Mouse (Mus musculus) kidney, postnatal 0 days (tissue): ENCODE data around the gene Ndufb10. TPM values are rescaled to one million over a fixed set of nuclear protein-coding genes. Genes with fewer than 3 reads are reported as not detected.

Experiments used
- ATAC-seq: fragments of 200-750 bp; cut with Nextera tagmentation; replicated peaks from 2 replicates; pipeline ENCODE4 v1.8.0; 2017; ENCODE audit warnings: low read depth, moderate number of reproducible peaks, moderate TSS enrichment, moderate library complexity; ENCODE audit not compliant: low FRiP score
- DNase-seq: peaks from one replicate; pipeline ENCODE4 v3.0.0-alpha.2; 2016; ENCODE audit warnings: low spot score
- H3K27ac ChIP-seq: fragments of 300-500 bp; sonication (generic); 2 replicates; pipeline ENCODE4 v1.5.1; 2014; ENCODE audit warnings: mild to moderate bottlenecking
- H3K27me3 ChIP-seq: fragments of 300-500 bp; sonication (generic); 2 replicates; pipeline ENCODE4 v1.6.1; 2014; ENCODE audit warnings: low read length, mixed read lengths; ENCODE audit not compliant: insufficient read depth
- H3K36me3 ChIP-seq: fragments of 300-500 bp; sonication (generic); 2 replicates; pipeline ENCODE4 v1.6.1; 2014; ENCODE audit warnings: low read length, mixed read lengths; ENCODE audit not compliant: insufficient read depth
- H3K4me1 ChIP-seq: fragments of 300-500 bp; sonication (generic); replicated peaks from 2 replicates; pipeline ENCODE4 v1.6.1; 2014; ENCODE audit warnings: antibody characterized with exemption, low read length, mixed read lengths; ENCODE audit not compliant: insufficient read depth
- H3K4me2 ChIP-seq: fragments of 300-500 bp; sonication (generic); 2 replicates; pipeline ENCODE4 v1.6.1; 2014; ENCODE audit warnings: mild to moderate bottlenecking, low read length, moderate library complexity, mixed read lengths
- H3K4me3 ChIP-seq: fragments of 300-500 bp; sonication (generic); replicated peaks from 2 replicates; pipeline ENCODE4 v1.5.1; 2014; ENCODE audit warnings: low read depth, low read length
- H3K9ac ChIP-seq: fragments of 300-500 bp; sonication (generic); 2 replicates; pipeline ENCODE4 v1.6.1; 2014; ENCODE audit warnings: low read depth, low read length
- H3K9me3 ChIP-seq: fragments of 300-500 bp; sonication (generic); replicated peaks from 2 replicates; pipeline ENCODE4 v1.6.1; 2016; ENCODE audit warnings: low read length, inconsistent platforms, mixed read lengths
- CTCF ChIP-seq: IDR thresholded peaks from 2 replicates; pipeline ENCODE4 v1.5.1; 2016; ENCODE audit warnings: antibody characterized with exemption, low read depth, mild to moderate bottlenecking, moderate library complexity
- WGBS: fragments of 180-500 bp; shearing (Covaris S2); extraction: QIAGEN DNeasy Blood & Tissue Kit; methylation state at CpG from one replicate; pipeline ENCODE4 v1.1.7; 2014; 5-methylcytosine and 5-hydroxymethylcytosine counted together
- polyA plus RNA-seq: library from polyadenylated mRNA; unstranded; fragments of >200 nt; fragmentation: Nextera tagmentation; extraction: Ambion mirVana; gene quantifications from 2 replicates; pipeline ENCODE4 v1.2.1, GENCODE M21; 2015

The Ndufb10 gene
- polyA plus RNA-seq, 1 experiment from 2014 or later = 419 TPM

GRCm38 (mm10) chr17:24676877-24677276, 47.4 kb downstream of the Ndufb10 start:
- Histone ChIP-seq H3K4me2 (no peak overlapping the region), H3K9me3 (no peaks in the 10 kb centered on the region), H3K9ac (no peak overlapping the region), H3K27me3 (no peaks in the 10 kb centered on the region), H3K27ac (no peak overlapping the region), H3K4me3 (no peak overlapping the region), H3K36me3 (peaks cover 45% of the 10 kb centered on the region), H3K4me1 (peaks cover 6% of the 10 kb centered on the region)
- TF ChIP-seq CTCF = no peak
- DNase-seq (no peak), ATAC-seq (no peak)
- WGBS = 93% methylated on average over 5 of the region's 5 CpGs

GRCm38 (mm10) chr17:24676187-24676586, 48.1 kb downstream of the Ndufb10 start:
- H3K27ac ChIP-seq = no peak overlapping the region
- no peaks in the 10 kb centered on the region for H3K9me3 ChIP-seq
- DNase-seq (peak; percentile 85), ATAC-seq (0 out of 2 replicates have a peak, but pooled peaks have one; percentile 23)
- H3K27me3 ChIP-seq = no peaks in the 10 kb centered on the region
- no peak overlapping the region for H3K4me3 ChIP-seq
- peaks cover 13% of the 10 kb centered on the region for H3K4me1 ChIP-seq
- 64% methylated on average over 2 of the region's 2 CpGs for WGBS
- peaks cover 41% of the 10 kb centered on the region for H3K36me3 ChIP-seq
- no peak overlapping the region for H3K9ac ChIP-seq
- TF ChIP-seq CTCF = peak; percentile 85
- H3K4me2 ChIP-seq = no peak overlapping the region

DNA sequence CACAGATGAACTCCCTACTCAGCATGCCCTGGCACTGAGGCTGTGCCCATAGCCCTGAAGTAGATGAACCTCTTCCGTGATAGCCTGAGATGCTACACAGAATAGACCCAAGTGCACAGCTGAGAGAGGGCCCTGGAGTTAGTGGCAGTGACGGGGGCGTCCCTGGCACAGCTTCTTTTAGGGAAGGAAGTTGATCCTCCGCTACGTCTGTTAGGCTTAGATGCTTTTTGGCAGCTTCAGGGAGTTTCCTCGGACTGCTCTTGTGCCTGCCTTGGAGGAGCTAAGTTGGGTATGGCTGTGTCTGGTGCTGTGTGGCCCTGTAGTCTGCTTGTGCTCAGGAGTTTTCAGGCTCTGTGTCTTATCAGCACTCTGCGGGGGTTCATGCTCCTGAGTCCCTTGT, 50.0 kb downstream of the Ndufb10 start:
- Histone ChIP-seq H3K4me2 (no peak overlapping the region), H3K9ac (no peak overlapping the region), H3K27ac (no peak overlapping the region), H3K9me3 (no peaks in the 10 kb centered on the region), H3K4me3 (no peak overlapping the region), H3K4me1 (peaks cover 21% of the 10 kb centered on the region), H3K36me3 (peaks cover 25% of the 10 kb centered on the region), H3K27me3 (no peaks in the 10 kb centered on the region)
- DNase-seq (no peak), ATAC-seq (no peak)
- no peak for TF ChIP-seq CTCF
- WGBS = 78% methylated on average over 7 of the region's 7 CpGs

DNA sequence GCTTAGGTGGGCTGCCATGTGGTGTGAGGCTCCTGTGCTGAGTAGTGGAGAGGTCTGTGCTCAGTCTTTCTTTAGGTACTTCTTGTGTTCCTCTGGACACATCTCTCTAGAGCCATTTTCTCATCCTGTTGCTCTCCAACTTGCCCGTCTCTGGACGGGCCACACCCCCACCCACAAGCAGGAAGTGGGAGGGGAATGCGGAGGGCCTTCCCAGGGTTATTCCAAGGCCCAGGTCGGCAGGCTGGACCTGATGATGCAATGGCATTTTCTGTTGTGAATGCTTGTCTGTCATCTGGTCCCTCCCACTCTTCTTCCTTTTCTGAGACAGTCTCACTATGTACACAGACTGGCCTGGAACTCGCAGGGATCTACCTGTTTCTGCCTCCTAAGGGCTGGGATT, 52.1 kb downstream of the Ndufb10 start:
- Histone ChIP-seq H3K4me2 (peak overlapping the region; percentile 30), H3K4me1 (peaks cover 21% of the 10 kb centered on the region), H3K4me3 (no peak overlapping the region), H3K9me3 (no peaks in the 10 kb centered on the region), H3K36me3 (peaks cover 5% of the 10 kb centered on the region), H3K27me3 (no peaks in the 10 kb centered on the region), H3K27ac (no peak overlapping the region; the same call in 1 of the 2 replicates), H3K9ac (no peak overlapping the region)
- peak; percentile 71 for DNase-seq
- 14% methylated on average over 5 of the region's 5 CpGs for WGBS
- TF ChIP-seq CTCF = no peak
- 0 out of 2 replicates have a peak, but pooled peaks have one; percentile 1 for ATAC-seq

Other genes with a start within 250 kb of the Ndufb10 start
- gene Mlst8, start 245.4 kb downstream of the Ndufb10 start, polyA plus RNA-seq = 24.1 and 24.2 TPM in 2 replicates
- 0.82 and 1.1 TPM in 2 replicates for gene Caskin1, start 235.9 kb downstream of the Ndufb10 start, polyA plus RNA-seq
- 59.4 and 67.3 TPM in 2 replicates for gene Traf7, start 196.5 kb downstream of the Ndufb10 start, polyA plus RNA-seq
- 3.5 and 3.7 TPM in 2 replicates for gene Rab26, start 190.3 kb downstream of the Ndufb10 start, polyA plus RNA-seq
- gene Pkd1, start 174.6 kb downstream of the Ndufb10 start, polyA plus RNA-seq = 10.6 and 17.7 TPM in 2 replicates
- gene Tsc2, start 91.8 kb downstream of the Ndufb10 start, polyA plus RNA-seq = 36.4 and 42.4 TPM in 2 replicates
- 13.4 and 14.9 TPM in 2 replicates for gene Nthl1, start 91.8 kb downstream of the Ndufb10 start, polyA plus RNA-seq
- 141 and 145 TPM in 2 replicates for gene Slc9a3r2, start 74.2 kb downstream of the Ndufb10 start, polyA plus RNA-seq
- 0.32 and 0.38 TPM in 2 replicates for gene Npw, start 66.0 kb downstream of the Ndufb10 start, polyA plus RNA-seq
- 17.5 and 18.1 TPM in 2 replicates for gene Zfp598, start 54.8 kb downstream of the Ndufb10 start, polyA plus RNA-seq
- 1.4 and 1.7 TPM in 2 replicates for gene Syngr3, start 34.5 kb downstream of the Ndufb10 start, polyA plus RNA-seq
- gene Gfer, start 28.3 kb downstream of the Ndufb10 start, polyA plus RNA-seq = 43.3 and 47.6 TPM in 2 replicates
- gene Noxo1, start 28.2 kb downstream of the Ndufb10 start, polyA plus RNA-seq = 2.6 and 2.7 TPM in 2 replicates
- 50.5 and 57.3 TPM in 2 replicates for gene Tbl3, start 16.8 kb downstream of the Ndufb10 start, polyA plus RNA-seq
- not detected in 2 replicates for gene Rnf151, start 6.4 kb downstream of the Ndufb10 start, polyA plus RNA-seq
- gene Rps2, start 6.4 kb downstream of the Ndufb10 start, polyA plus RNA-seq = 1,452 and 1,460 TPM in 2 replicates
- 0.36 and 0.38 TPM in 2 replicates for gene Rpl3l, start 3.3 kb upstream of the Ndufb10 start, polyA plus RNA-seq
- gene Msrb1, start 12.2 kb upstream of the Ndufb10 start, polyA plus RNA-seq = 45.8 and 48.6 TPM in 2 replicates
- gene Hs3st6, start 28.5 kb upstream of the Ndufb10 start, polyA plus RNA-seq = 33.0 and 38.6 TPM in 2 replicates
- gene Meiob, start 79.8 kb upstream of the Ndufb10 start, polyA plus RNA-seq = 0.23 and 0.47 TPM in 2 replicates
- 99.7 and 101 TPM in 2 replicates for gene Hagh, start 115.7 kb upstream of the Ndufb10 start, polyA plus RNA-seq
- 88.0 and 90.7 TPM in 2 replicates for gene Fahd1, start 125.9 kb upstream of the Ndufb10 start, polyA plus RNA-seq
- 6.8 and 8.2 TPM in 2 replicates for gene Igfals, start 141.5 kb upstream of the Ndufb10 start, polyA plus RNA-seq
- 55.9 and 57.5 TPM in 2 replicates for gene Nubp2, start 161.9 kb upstream of the Ndufb10 start, polyA plus RNA-seq
- gene Spsb3, start 162.2 kb upstream of the Ndufb10 start, polyA plus RNA-seq = 53.4 and 55.9 TPM in 2 replicates
- 29.5 and 29.6 TPM in 2 replicates for gene Eme2, start 170.6 kb upstream of the Ndufb10 start, polyA plus RNA-seq
- 141 TPM in 2 replicates for gene Mrps34, start 170.6 kb upstream of the Ndufb10 start, polyA plus RNA-seq
- 87.1 and 93.1 TPM in 2 replicates for gene Nme3, start 172.0 kb upstream of the Ndufb10 start, polyA plus RNA-seq
- 12.7 and 13.7 TPM in 2 replicates for gene Mapk8ip3, start 212.5 kb upstream of the Ndufb10 start, polyA plus RNA-seq
- 95.0 and 108 TPM in 2 replicates for gene Jpt2, start 236.2 kb upstream of the Ndufb10 start, polyA plus RNA-seq